Mouse (Mus musculus): ENCODE results near the gene Mta2. TPM values are rescaled to one million over a fixed set of nuclear protein-coding genes. Genes with fewer than 3 reads are reported as not detected.
"Not testable (repeated sequence)": the region's sequence is repeated elsewhere in the genome, so short reads cannot be mapped to it uniquely, and the experiment has no call there.

Gene Mta2
- 165 and 173 TPM in 2 replicates for polyA plus RNA-seq (2015; fragmentation: Nextera tagmentation; extraction: Ambion mirVana)

- H3K9me3 ChIP-seq, result no peaks in the 10 kb centered on the region
- H3K4me1 ChIP-seq, result peaks cover 32% of the 10 kb centered on the region
- H3K9ac ChIP-seq, result peak within 1 kb of the TSS; percentile 97
- H3K4me3 ChIP-seq, result peak within 1 kb of the TSS; percentile 70
- under 1% methylated on average over 64 of the region's 64 CpGs for WGBS
- peak within 1 kb of the TSS; percentile 97 for H3K27ac ChIP-seq
- no peaks in the 10 kb centered on the region for H3K27me3 ChIP-seq
- peak; percentile 94 for ATAC-seq (ENCODE audit: borderline replicate concordance, extremely low read depth, low FRiP score, low TSS enrichment)
- peak within 1 kb of the TSS; percentile 69 for H3K4me2 ChIP-seq
- H3K36me3 ChIP-seq, result peaks cover 43% of the 10 kb centered on the region
Measured at GRCm38 (mm10) chr19:8941515-8942217, at the start of gene Mta2. TSS of gene Mta2 (plus strand) at chr19:8941875.

- H3K4me3 ChIP-seq, result peak within 1 kb of the TSS; percentile 78
- peak; percentile 37 for ATAC-seq (ENCODE audit: borderline replicate concordance, extremely low read depth, low FRiP score, low TSS enrichment)
- H3K9ac ChIP-seq, result peak within 1 kb of the TSS; percentile 69
- H3K9me3 ChIP-seq, result no peaks in the 10 kb centered on the region
- WGBS, result under 1% methylated on average over 54 of the region's 54 CpGs
- peaks cover 32% of the 10 kb centered on the region for H3K4me1 ChIP-seq
- H3K27ac ChIP-seq, result peak within 1 kb of the TSS; percentile 81
- H3K36me3 ChIP-seq, result peaks cover 24% of the 10 kb centered on the region
- no peaks in the 10 kb centered on the region for H3K27me3 ChIP-seq
- peak within 1 kb of the TSS; percentile 70 for H3K4me2 ChIP-seq
Measured at GRCm38 (mm10) chr19:8892829-8893766, 48.6 kb upstream of the Mta2 start, which contains the start of gene Ints5. TSS of gene Ints5 (plus strand) at chr19:8893005.

- Histone ChIP-seq H3K27ac (no peak overlapping the region), H3K4me1 (peaks cover 39% of the 10 kb centered on the region), H3K36me3 (peaks cover 20% of the 10 kb centered on the region), H3K9ac (no peak overlapping the region), H3K4me3 (no peak overlapping the region), H3K9me3 (no peaks in the 10 kb centered on the region), H3K4me2 (no peak overlapping the region), H3K27me3 (no peaks in the 10 kb centered on the region)
- 90% methylated on average over 9 of the region's 9 CpGs for WGBS
- ATAC-seq (ENCODE audit: borderline replicate concordance, extremely low read depth, low FRiP score, low TSS enrichment), result no peak
Measured at GRCm38 (mm10) chr19:8895397-8895960, 46.2 kb upstream of the Mta2 start.

GRCm38 (mm10) chr19:8896231-8896630 lies 45.4 kb upstream of the Mta2 start:
- ATAC-seq (ENCODE audit: borderline replicate concordance, extremely low read depth, low FRiP score, low TSS enrichment); H3K27me3 ChIP-seq: not testable (repeated sequence)
- 87% methylated on average over 5 of the region's 5 CpGs for WGBS

GRCm38 (mm10) chr19:8897211-8897864 lies 44.3 kb upstream of the Mta2 start:
- 20% methylated on average over 21 of the region's 21 CpGs for WGBS
- not testable (repeated sequence) for H3K27me3 ChIP-seq, H3K9me3 ChIP-seq
- H3K4me1 ChIP-seq, result peaks cover 39% of the 10 kb centered on the region
- peak overlapping the region; percentile 64 for H3K4me2 ChIP-seq
- peak; percentile 61 for ATAC-seq (ENCODE audit: borderline replicate concordance, extremely low read depth, low FRiP score, low TSS enrichment)
- peak overlapping the region; percentile 88 for H3K4me3 ChIP-seq
- peaks cover 22% of the 10 kb centered on the region for H3K36me3 ChIP-seq
- peak overlapping the region; percentile 90 for H3K27ac ChIP-seq
- peak overlapping the region; percentile 97 for H3K9ac ChIP-seq

More at GRCm38 (mm10) chr19:8896231-8896630, 45.4 kb upstream of the Mta2 start:
- not testable (repeated sequence) for H3K9ac ChIP-seq, H3K9me3 ChIP-seq, H3K27ac ChIP-seq, H3K4me3 ChIP-seq, H3K4me2 ChIP-seq
- H3K36me3 ChIP-seq, result peaks cover 16% of the 10 kb centered on the region
- peaks cover 39% of the 10 kb centered on the region for H3K4me1 ChIP-seq

GRCm38 (mm10) chr19:8897865-8898495 lies 43.7 kb upstream of the Mta2 start, which contains the start of gene Ganab:
TSS of gene Ganab (plus strand) at chr19:8898071.
- H3K9me3 ChIP-seq, result no peaks in the 10 kb centered on the region

GRCm38 (mm10) chr19:8898576-8898975 lies 43.1 kb upstream of the Mta2 start:
- Histone ChIP-seq H3K4me1 (peaks cover 37% of the 10 kb centered on the region), H3K4me3 (peak overlapping the region; percentile 88), H3K4me2 (peak overlapping the region; percentile 64), H3K36me3 (peaks cover 33% of the 10 kb centered on the region), H3K9me3 (no peaks in the 10 kb centered on the region), H3K27me3 (no peaks in the 10 kb centered on the region), H3K27ac (peak overlapping the region; percentile 89), H3K9ac (peak overlapping the region; percentile 97)
- ATAC-seq (ENCODE audit: borderline replicate concordance, extremely low read depth, low FRiP score, low TSS enrichment), result no peak
- 7% methylated on average over 13 of the region's 13 CpGs for WGBS

More at GRCm38 (mm10) chr19:8897865-8898495, 43.7 kb upstream of the Mta2 start, which contains the start of gene Ganab:
- WGBS, result under 1% methylated on average over 43 of the region's 53 CpGs
- Histone ChIP-seq H3K4me3 (peak within 1 kb of the TSS; percentile 88), H3K4me1 (peaks cover 39% of the 10 kb centered on the region), H3K27me3 (no peaks in the 10 kb centered on the region), H3K4me2 (peak within 1 kb of the TSS; percentile 64), H3K9ac (peak within 1 kb of the TSS; percentile 97), H3K27ac (peak within 1 kb of the TSS; percentile 90), H3K36me3 (peaks cover 27% of the 10 kb centered on the region)
- peak; percentile 98 for ATAC-seq (ENCODE audit: borderline replicate concordance, extremely low read depth, low FRiP score, low TSS enrichment)

- Histone ChIP-seq H3K9ac (peak overlapping the region; percentile 97), H3K4me1 (peaks cover 33% of the 10 kb centered on the region), H3K36me3 (peaks cover 37% of the 10 kb centered on the region), H3K9me3 (no peaks in the 10 kb centered on the region), H3K4me3 (peak overlapping the region; percentile 88), H3K27ac (no peak overlapping the region), H3K27me3 (no peaks in the 10 kb centered on the region), H3K4me2 (peak overlapping the region; percentile 64)
- 25% methylated on average over 3 of the region's 3 CpGs for WGBS
- no peak for ATAC-seq (ENCODE audit: borderline replicate concordance, extremely low read depth, low FRiP score, low TSS enrichment)
Measured at GRCm38 (mm10) chr19:8899079-8899478, 42.6 kb upstream of the Mta2 start.

- Histone ChIP-seq H3K36me3 (peaks cover 60% of the 10 kb centered on the region), H3K9me3 (no peaks in the 10 kb centered on the region), H3K4me2 (no peak overlapping the region), H3K9ac (no peak overlapping the region), H3K4me1 (peaks cover 13% of the 10 kb centered on the region), H3K27ac (no peak overlapping the region), H3K27me3 (no peaks in the 10 kb centered on the region), H3K4me3 (no peak overlapping the region)
- 87% methylated on average over 5 of the region's 5 CpGs for WGBS
- ATAC-seq (ENCODE audit: borderline replicate concordance, extremely low read depth, low FRiP score, low TSS enrichment), result no peak
Measured at GRCm38 (mm10) chr19:8903412-8903811, 38.3 kb upstream of the Mta2 start.

GRCm38 (mm10) chr19:8908531-8908930 lies 33.1 kb upstream of the Mta2 start:
- Histone ChIP-seq H3K9me3 (no peaks in the 10 kb centered on the region), H3K4me1 (no peaks in the 10 kb centered on the region), H3K9ac (no peak overlapping the region), H3K27ac (no peak overlapping the region), H3K36me3 (peaks cover 96% of the 10 kb centered on the region), H3K27me3 (no peaks in the 10 kb centered on the region), H3K4me2 (no peak overlapping the region), H3K4me3 (no peak overlapping the region)
- ATAC-seq (ENCODE audit: borderline replicate concordance, extremely low read depth, low FRiP score, low TSS enrichment), result no peak
- WGBS, result 88% methylated on average over 6 of the region's 6 CpGs

- ATAC-seq (ENCODE audit: borderline replicate concordance, extremely low read depth, low FRiP score, low TSS enrichment), result no peak
- H3K4me2 ChIP-seq, result no peak overlapping the region
- H3K9me3 ChIP-seq, result no peaks in the 10 kb centered on the region
- no peak overlapping the region for H3K27ac ChIP-seq
- peaks cover 99% of the 10 kb centered on the region for H3K36me3 ChIP-seq
- H3K27me3 ChIP-seq, result no peaks in the 10 kb centered on the region
- no peaks in the 10 kb centered on the region for H3K4me1 ChIP-seq
- 93% methylated on average over 5 of the region's 5 CpGs for whole genome bisulfite sequencing
- no peak overlapping the region for H3K4me3 ChIP-seq
- no peak overlapping the region for H3K9ac ChIP-seq
Measured at GRCm38 (mm10) chr19:8911810-8912209, 29.9 kb upstream of the Mta2 start.

Data from lung, embryonic 15.5 days (tissue).